Mouse (Mus musculus): ENCODE measurements around the gene Vmn1r3. TPM values are rescaled to one million over a fixed set of nuclear protein-coding genes. Genes with fewer than 3 reads are reported as not detected.
"Not testable (repeated sequence)": the region's sequence is repeated elsewhere in the genome, so short reads cannot be mapped to it uniquely, and the experiment has no call there.

Gene Vmn1r3
- polyA plus RNA-seq, 1 experiment from 2014 or later: not detected

DNA sequence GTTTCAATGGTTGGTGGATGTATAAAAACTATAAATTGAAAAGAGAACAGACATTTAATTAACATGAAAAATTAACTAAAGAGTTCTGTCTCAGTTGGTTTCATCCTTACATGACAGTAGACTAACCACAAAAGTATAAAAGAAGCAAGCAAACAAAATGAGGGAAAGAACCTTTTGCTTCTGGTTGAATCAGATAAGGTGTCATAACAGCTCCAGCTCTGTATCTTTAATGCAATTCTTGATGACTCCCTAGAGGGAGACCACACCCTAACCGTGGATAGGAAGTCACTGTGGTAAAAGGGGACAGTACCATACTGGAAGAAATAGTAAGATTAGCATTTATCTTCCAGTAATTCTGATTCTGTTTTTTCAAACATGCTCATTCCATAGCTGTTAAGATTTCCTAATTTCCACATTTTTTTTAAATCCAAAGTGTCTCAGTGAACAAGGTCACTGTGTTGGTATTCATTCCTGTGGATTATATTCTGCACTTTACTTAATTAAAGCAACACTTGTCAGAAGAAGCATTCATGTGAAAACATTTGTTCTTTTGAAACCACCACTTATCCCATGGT, 24.6 kb upstream of the Vmn1r3 start:
- ATAC-seq (ENCODE audit: low FRiP score, low read depth); H3K36me3 ChIP-seq; H3K27me3 ChIP-seq; H3K4me3 ChIP-seq; H3K9ac ChIP-seq; H3K4me1 ChIP-seq (replicated peaks); H3K9me3 ChIP-seq; H3K4me2 ChIP-seq; H3K27ac ChIP-seq (replicated peaks): not testable (repeated sequence)
- 74% methylated on average over 1 of the region's 1 CpGs for WGBS

DNA sequence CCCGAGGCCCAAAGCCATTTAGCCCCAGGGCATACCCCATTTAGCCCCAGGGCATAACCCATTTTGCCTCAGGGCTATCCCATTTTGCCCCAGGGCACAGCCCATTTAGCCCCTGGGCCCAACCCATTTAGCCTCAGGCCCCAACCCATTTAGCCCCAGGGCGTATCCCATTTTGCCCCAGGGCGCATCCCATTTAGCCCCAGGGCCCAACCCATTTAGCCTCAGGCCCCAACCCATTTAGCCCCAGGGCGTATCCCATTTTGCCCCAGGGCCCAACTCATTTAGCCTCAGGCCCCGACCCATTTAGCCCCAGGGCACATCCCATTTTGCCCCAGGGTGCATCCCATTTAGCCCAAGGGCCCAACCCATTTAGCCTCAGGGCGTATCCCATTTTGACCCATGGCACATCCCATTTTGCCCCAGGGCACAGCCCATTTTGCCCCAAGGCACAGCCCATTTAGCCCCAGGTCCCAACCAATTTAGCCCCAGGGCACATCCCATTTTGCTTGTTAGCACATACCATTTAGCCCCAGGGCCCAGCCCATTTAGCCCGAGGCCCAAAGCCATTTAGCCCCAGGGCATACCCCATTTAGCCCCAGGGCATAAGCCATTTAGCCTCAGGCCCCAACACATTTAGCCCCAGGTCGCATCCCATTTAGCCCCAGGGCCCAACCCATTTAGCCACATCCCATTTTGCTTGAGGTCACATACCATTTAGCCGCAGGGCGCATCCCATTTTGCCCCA, 8.2 kb downstream of the Vmn1r3 start:
- H3K27ac ChIP-seq (replicated peaks); H3K27me3 ChIP-seq; H3K4me2 ChIP-seq; H3K9ac ChIP-seq; H3K4me1 ChIP-seq (replicated peaks); ATAC-seq (ENCODE audit: low FRiP score, low read depth); H3K4me3 ChIP-seq; H3K36me3 ChIP-seq: not testable (repeated sequence)
- WGBS: 87% methylated on average over 10 of the region's 10 CpGs
- peaks cover 26% of the 10 kb centered on the region; the same call in 1 of the 2 replicates for H3K9me3 ChIP-seq

- H3K27me3 ChIP-seq; H3K9ac ChIP-seq; H3K4me3 ChIP-seq; H3K4me1 ChIP-seq (replicated peaks); H3K36me3 ChIP-seq; ATAC-seq (ENCODE audit: low FRiP score, low read depth); H3K27ac ChIP-seq (replicated peaks); H3K4me2 ChIP-seq: not testable (repeated sequence)
- 92% methylated on average over 6 of the region's 6 CpGs for WGBS
- peaks cover 26% of the 10 kb centered on the region; the same call in 1 of the 2 replicates for H3K9me3 ChIP-seq
Measured at GRCm38 (mm10) chr4:3176195-3176594, 9.0 kb downstream of the Vmn1r3 start.

DNA sequence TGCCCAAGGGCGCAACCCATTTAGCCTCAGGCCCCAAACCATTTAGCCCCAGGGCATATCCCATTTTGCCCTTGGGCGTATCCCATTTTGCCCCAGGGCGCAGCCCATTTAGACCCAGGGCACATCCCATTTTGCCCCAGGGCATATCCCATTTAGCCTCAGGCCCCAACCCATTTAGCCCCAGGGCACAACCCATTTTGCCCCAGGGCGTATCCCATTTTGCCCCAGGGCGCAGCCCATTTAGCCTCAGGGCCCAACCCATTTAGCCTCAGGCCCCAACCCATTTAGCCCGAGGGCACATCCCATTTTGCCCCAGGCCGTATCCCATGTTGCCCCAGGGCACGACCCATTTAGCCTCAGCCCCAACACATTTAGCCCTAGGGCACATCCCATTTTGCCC, 9.4 kb downstream of the Vmn1r3 start:
- ATAC-seq (ENCODE audit: low FRiP score, low read depth); H3K4me3 ChIP-seq; H3K27me3 ChIP-seq; H3K4me1 ChIP-seq (replicated peaks); H3K27ac ChIP-seq (replicated peaks); H3K9ac ChIP-seq; H3K36me3 ChIP-seq; H3K4me2 ChIP-seq: not testable (repeated sequence)
- WGBS: 80% methylated on average over 6 of the region's 8 CpGs
- H3K9me3 ChIP-seq: peaks cover 26% of the 10 kb centered on the region; the same call in 1 of the 2 replicates

DNA sequence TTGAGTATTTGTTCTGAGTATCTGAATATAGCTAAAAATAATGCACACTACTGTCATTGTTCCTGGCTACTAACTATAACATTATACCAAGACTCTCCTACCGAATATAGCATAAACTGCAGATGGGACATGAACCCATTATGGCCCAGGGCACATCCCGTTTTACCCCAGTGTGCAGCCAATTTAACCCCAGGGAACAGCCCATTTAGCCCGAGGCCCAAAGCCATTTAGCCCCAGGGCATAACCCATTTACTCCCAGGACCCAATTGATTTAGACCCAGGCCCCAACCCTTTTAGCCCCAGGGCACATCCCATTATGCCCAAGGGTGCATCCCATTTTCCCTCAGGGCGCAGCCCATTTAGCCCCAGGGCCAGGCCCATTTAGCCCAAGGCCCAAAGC, 10.6 kb downstream of the Vmn1r3 start:
- not testable (repeated sequence) for H3K36me3 ChIP-seq; H3K9ac ChIP-seq; H3K27ac ChIP-seq (replicated peaks); H3K4me3 ChIP-seq; H3K4me2 ChIP-seq; ATAC-seq (ENCODE audit: low FRiP score, low read depth); H3K27me3 ChIP-seq; H3K4me1 ChIP-seq (replicated peaks)
- H3K9me3 ChIP-seq: peaks cover 21% of the 10 kb centered on the region; the same call in 1 of the 2 replicates
- WGBS: 81% methylated on average over 4 of the region's 4 CpGs

- not testable (repeated sequence) for H3K36me3 ChIP-seq; H3K27ac ChIP-seq (replicated peaks); H3K9ac ChIP-seq; H3K4me2 ChIP-seq; H3K27me3 ChIP-seq; H3K9me3 ChIP-seq; H3K4me1 ChIP-seq (replicated peaks); H3K4me3 ChIP-seq; ATAC-seq (ENCODE audit: low FRiP score, low read depth)
- WGBS: no CpG with 5 or more reads among the region's 1 CpGs
Measured at GRCm38 (mm10) chr4:3167020-3167419, 18.1 kb downstream of the Vmn1r3 start, which contains the start of gene Vmn1r2. Vmn1r2 (plus strand) TSS chr4:3167320.

GRCm38 (mm10) chr4:3165046-3165445, 20.1 kb downstream of the Vmn1r3 start:
- Histone ChIP-seq H3K36me3 (no peaks in the 10 kb centered on the region), H3K9ac (no peak overlapping the region), H3K27me3 (no peaks in the 10 kb centered on the region), H3K9me3 (no peaks in the 10 kb centered on the region), H3K27ac (replicated peaks) (no peak overlapping the region), H3K4me1 (replicated peaks) (no peaks in the 10 kb centered on the region), H3K4me2 (no peak overlapping the region), H3K4me3 (no peak overlapping the region)
- ATAC-seq (ENCODE audit: low FRiP score, low read depth): no peak
- WGBS: 94% methylated on average over 4 of the region's 4 CpGs

GRCm38 (mm10) chr4:3164429-3164828, 20.7 kb downstream of the Vmn1r3 start:
- H3K9ac ChIP-seq; H3K9me3 ChIP-seq; H3K36me3 ChIP-seq; H3K27ac ChIP-seq (replicated peaks); H3K4me3 ChIP-seq; H3K4me2 ChIP-seq; ATAC-seq (ENCODE audit: low FRiP score, low read depth); H3K4me1 ChIP-seq (replicated peaks); H3K27me3 ChIP-seq: not testable (repeated sequence)

DNA sequence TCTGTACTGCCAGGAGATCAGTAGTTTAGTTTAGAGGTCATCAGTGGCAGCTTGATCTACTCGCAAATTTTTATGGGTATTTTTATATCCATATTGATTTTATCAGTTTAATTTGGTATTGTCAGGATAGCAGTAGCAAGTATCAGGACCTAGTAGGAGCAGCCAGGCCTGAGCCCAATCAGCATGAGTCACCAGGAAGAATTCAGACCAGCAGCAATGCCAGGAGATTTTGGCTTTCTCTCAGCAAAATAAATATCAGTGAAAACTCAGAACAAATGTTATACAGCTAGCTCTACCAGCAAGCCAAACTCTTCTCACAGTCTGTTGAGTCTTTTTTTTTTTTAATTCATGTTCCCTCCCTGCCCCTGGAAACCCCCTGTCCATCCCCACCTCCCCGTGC, 31.8 kb downstream of the Vmn1r3 start:
- not testable (repeated sequence) for H3K9me3 ChIP-seq; H3K4me1 ChIP-seq (replicated peaks); H3K27ac ChIP-seq (replicated peaks); H3K36me3 ChIP-seq; ATAC-seq (ENCODE audit: low FRiP score, low read depth); H3K4me3 ChIP-seq; H3K4me2 ChIP-seq; H3K9ac ChIP-seq; H3K27me3 ChIP-seq
- WGBS: 83% methylated on average over 2 of the region's 2 CpGs

DNA sequence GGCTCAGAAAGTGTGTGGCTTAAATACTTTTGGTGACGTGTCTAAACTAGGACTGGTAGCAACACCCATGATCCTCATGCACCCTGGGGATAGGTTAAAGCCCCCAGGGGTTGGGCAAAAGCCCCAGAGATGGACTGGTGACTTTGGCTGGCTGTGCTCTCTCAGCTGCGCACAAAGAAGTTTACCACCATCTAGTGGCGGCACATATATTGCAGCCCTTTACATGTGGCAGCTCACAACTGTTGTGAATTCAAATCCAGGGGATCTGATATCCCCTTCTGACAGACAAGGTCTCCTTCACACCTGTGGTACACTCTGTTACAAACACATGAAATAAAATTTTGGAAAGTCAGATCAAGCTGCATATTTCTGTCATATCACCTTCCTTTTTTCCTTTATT, 37.2 kb downstream of the Vmn1r3 start:
- WGBS: no CpG with 5 or more reads among the region's 3 CpGs
- not testable (repeated sequence) for H3K9ac ChIP-seq; H3K27me3 ChIP-seq; H3K4me1 ChIP-seq (replicated peaks); H3K36me3 ChIP-seq; H3K9me3 ChIP-seq; H3K27ac ChIP-seq (replicated peaks); H3K4me2 ChIP-seq; H3K4me3 ChIP-seq; ATAC-seq (ENCODE audit: low FRiP score, low read depth)
